Mouse (Mus musculus): ENCODE data around the gene B230118H07Rik.
A peak's percentile ranks its signal among the peaks of the same experiment; 100 is the strongest.

GRCm38 (mm10) chr2:101693577-101694215 is 44.4 kb upstream of the B230118H07Rik start:
- TF ChIP-seq CTCF (IDR thresholded peaks at IDR 0.05; ENCODE audit: low read depth) (peak; percentile 45), EP300 (IDR thresholded peaks at IDR 0.05; ENCODE audit: low read depth) (no peak)

All from liver, embryonic 14.5 days (tissue).